Mouse (Mus musculus) brain, embryonic 14.5 days (tissue): ENCODE results near the gene Tada1.

Experiments
- CTCF ChIP-seq: fragments of 200-500 bp; IDR thresholded peaks from 2 replicates; pipeline ENCODE4 v1.5.1; 2012; ENCODE audit warnings: inconsistent platforms, mild to moderate bottlenecking, moderate library complexity, borderline replicate concordance; ENCODE audit not compliant: insufficient read depth, insufficient read length; ENCODE audit errors: extremely low read depth
- POLR2A ChIP-seq: fragments of 200-500 bp; IDR thresholded peaks from 2 replicates; pipeline ENCODE4 v1.6.1; 2012; ENCODE audit warnings: mild to moderate bottlenecking, inconsistent platforms, borderline replicate concordance; ENCODE audit not compliant: poor library complexity, insufficient read depth, insufficient read length, severe bottlenecking; ENCODE audit errors: extremely low read depth

DNA sequence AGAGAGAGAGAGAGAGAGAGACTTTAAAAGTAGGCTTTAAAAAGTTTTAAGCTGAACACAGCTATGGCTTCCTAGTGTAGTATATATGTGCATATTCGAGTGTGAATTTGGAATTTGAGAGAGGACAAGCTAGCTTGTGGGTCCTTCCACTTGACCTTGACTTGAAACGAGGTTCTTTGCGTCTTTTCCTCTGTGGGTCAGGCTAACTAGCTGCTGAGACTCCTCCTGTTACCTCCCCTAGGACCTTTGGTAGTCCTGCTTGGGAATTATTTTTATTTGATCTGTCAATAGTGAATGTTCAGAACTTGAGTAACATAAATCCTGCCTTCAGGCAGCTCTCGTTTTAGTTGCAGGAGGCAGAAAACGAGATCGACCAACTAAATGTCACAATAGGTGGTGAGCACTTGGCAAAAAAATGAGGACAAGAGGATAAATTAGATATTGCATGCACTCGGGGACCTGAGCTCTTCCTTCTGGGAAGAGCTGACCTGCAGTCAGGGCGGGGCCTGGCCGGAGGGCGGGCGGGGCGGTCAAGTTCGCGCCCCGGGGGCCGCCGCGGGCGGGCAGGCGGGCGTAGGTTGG is 375 bp upstream of the Tada1 start:
- TF ChIP-seq POLR2A (no peak), CTCF (no peak)
